Mouse (Mus musculus) forebrain, embryonic 12.5 days (tissue): ENCODE data around the gene Prpf40a. TPM values are rescaled to one million over a fixed set of nuclear protein-coding genes. Genes with fewer than 3 reads are reported as not detected.

Experiments
- ATAC-seq: fragments of 200-750 bp; cut with Nextera tagmentation; 2 replicates; pipeline ENCODE4 v1.8.0; 2017; ENCODE audit warnings: moderate TSS enrichment; ENCODE audit not compliant: low FRiP score
- H3K27ac ChIP-seq: fragments of 300-500 bp; sonication (generic); 2 replicates; pipeline ENCODE4 v1.5.1; 2016; ENCODE audit warnings: mild to moderate bottlenecking
- H3K27me3 ChIP-seq: fragments of 300-500 bp; sonication (generic); 2 replicates; pipeline ENCODE4 v1.6.1; 2016; ENCODE audit warnings: mild to moderate bottlenecking
- H3K36me3 ChIP-seq: fragments of 300-500 bp; sonication (generic); replicated peaks from 2 replicates; pipeline ENCODE4 v1.6.1; 2016; ENCODE audit warnings: mild to moderate bottlenecking
- H3K4me1 ChIP-seq: fragments of 300-500 bp; sonication (generic); 2 replicates; pipeline ENCODE4 v1.6.1; 2016
- H3K4me2 ChIP-seq: fragments of 300-500 bp; sonication (generic); 2 replicates; pipeline ENCODE4 v1.6.1; 2016; ENCODE audit warnings: mild to moderate bottlenecking, moderate library complexity
- H3K4me3 ChIP-seq: fragments of 300-500 bp; sonication (generic); replicated peaks from 2 replicates; pipeline ENCODE4 v1.5.1; 2016; ENCODE audit warnings: mild to moderate bottlenecking
- H3K9ac ChIP-seq: fragments of 300-500 bp; sonication (generic); 2 replicates; pipeline ENCODE4 v1.6.1; 2016; ENCODE audit warnings: mild to moderate bottlenecking
- H3K9me3 ChIP-seq: fragments of 300-500 bp; sonication (generic); 2 replicates; pipeline ENCODE4 v1.6.1; 2016
- WGBS: fragments of 180-500 bp; shearing (Covaris S2); methylation state at CpG from one replicate; pipeline ENCODE4 v1.1.7; 2016; 5-methylcytosine and 5-hydroxymethylcytosine counted together
- polyA plus RNA-seq: library from polyadenylated mRNA; unstranded; fragments of >200 nt; fragmentation: Nextera tagmentation; extraction: Ambion mirVana; gene quantifications from 2 replicates; pipeline ENCODE4 v1.2.1, GENCODE M21; 2016

Prpf40a gene
- polyA plus RNA-seq, 1 experiment from 2014 or later: 176 TPM

GRCm38 (mm10) chr2:53179876-53180275 lies 11.2 kb downstream of the Prpf40a start:
- no peak overlapping the region for H3K4me3 ChIP-seq
- no peaks in the 10 kb centered on the region; the same call in 1 of the 2 replicates for H3K4me1 ChIP-seq
- no peak for ATAC-seq
- peaks cover 10% of the 10 kb centered on the region for H3K36me3 ChIP-seq
- no peaks in the 10 kb centered on the region for H3K27me3 ChIP-seq
- no peak overlapping the region for H3K9ac ChIP-seq
- no peaks in the 10 kb centered on the region for H3K9me3 ChIP-seq
- no peak overlapping the region for H3K4me2 ChIP-seq
- H3K27ac ChIP-seq: no peak overlapping the region

GRCm38 (mm10) chr2:53178966-53179365 lies 12.1 kb downstream of the Prpf40a start:
- no peak overlapping the region for H3K27ac ChIP-seq
- peaks cover 16% of the 10 kb centered on the region for H3K36me3 ChIP-seq
- H3K4me1 ChIP-seq: no peaks in the 10 kb centered on the region; the same call in 1 of the 2 replicates
- ATAC-seq: no peak
- no peak overlapping the region for H3K4me3 ChIP-seq
- no peak overlapping the region for H3K4me2 ChIP-seq
- no peaks in the 10 kb centered on the region for H3K9me3 ChIP-seq
- H3K27me3 ChIP-seq: no peaks in the 10 kb centered on the region
- WGBS: 92% methylated on average over 3 of the region's 3 CpGs
- H3K9ac ChIP-seq: no peak overlapping the region

GRCm38 (mm10) chr2:53173966-53174365 lies 17.1 kb downstream of the Prpf40a start:
- H3K27me3 ChIP-seq: no peaks in the 10 kb centered on the region
- H3K27ac ChIP-seq: no peak overlapping the region
- ATAC-seq: no peak
- no peaks in the 10 kb centered on the region for H3K9me3 ChIP-seq
- H3K4me1 ChIP-seq: no peaks in the 10 kb centered on the region
- H3K4me3 ChIP-seq: no peak overlapping the region
- no peak overlapping the region for H3K4me2 ChIP-seq
- H3K9ac ChIP-seq: no peak overlapping the region
- peaks cover 23% of the 10 kb centered on the region for H3K36me3 ChIP-seq

GRCm38 (mm10) chr2:53146852-53147251 lies 44.2 kb downstream of the Prpf40a start:
- Histone ChIP-seq H3K36me3 (peaks cover 47% of the 10 kb centered on the region), H3K4me2 (no peak overlapping the region)
- ATAC-seq: no peak

GRCm38 (mm10) chr2:53131567-53131966 lies 59.5 kb downstream of the Prpf40a start:
- no peaks in the 10 kb centered on the region for H3K27me3 ChIP-seq
- H3K4me3 ChIP-seq: no peak overlapping the region
- ATAC-seq: no peak
- no peak overlapping the region for H3K9ac ChIP-seq
- no peak overlapping the region for H3K4me2 ChIP-seq
- no peak overlapping the region for H3K27ac ChIP-seq
- WGBS: 91% methylated on average over 9 of the region's 9 CpGs
- no peaks in the 10 kb centered on the region for H3K4me1 ChIP-seq
- H3K9me3 ChIP-seq: no peaks in the 10 kb centered on the region
- peaks cover 41% of the 10 kb centered on the region for H3K36me3 ChIP-seq

More at GRCm38 (mm10) chr2:53146852-53147251, 44.2 kb downstream of the Prpf40a start:
- no peaks in the 10 kb centered on the region for H3K27me3 ChIP-seq
- H3K4me3 ChIP-seq: no peak overlapping the region
- no peaks in the 10 kb centered on the region for H3K4me1 ChIP-seq
- H3K9me3 ChIP-seq: no peaks in the 10 kb centered on the region
- no peak overlapping the region for H3K27ac ChIP-seq
- no peak overlapping the region for H3K9ac ChIP-seq

- Histone ChIP-seq H3K27ac (no peak overlapping the region), H3K4me3 (no peak overlapping the region), H3K4me1 (no peaks in the 10 kb centered on the region), H3K27me3 (no peaks in the 10 kb centered on the region), H3K36me3 (peaks cover 54% of the 10 kb centered on the region), H3K9ac (no peak overlapping the region), H3K4me2 (no peak overlapping the region), H3K9me3 (no peaks in the 10 kb centered on the region)
- ATAC-seq: no peak
- 82% methylated on average over 6 of the region's 6 CpGs for WGBS
These were observed 62.0 kb downstream of the Prpf40a start for GRCm38 (mm10) chr2:53129070-53129469.

- H3K4me3 ChIP-seq: no peak overlapping the region
- no peak for ATAC-seq
- no peaks in the 10 kb centered on the region for H3K9me3 ChIP-seq
- no peak overlapping the region for H3K27ac ChIP-seq
- H3K4me2 ChIP-seq: no peak overlapping the region
- H3K36me3 ChIP-seq: peaks cover 50% of the 10 kb centered on the region
- H3K9ac ChIP-seq: no peak overlapping the region
- no peaks in the 10 kb centered on the region for H3K4me1 ChIP-seq
- H3K27me3 ChIP-seq: no peaks in the 10 kb centered on the region
- 85% methylated on average over 3 of the region's 3 CpGs for WGBS
These were observed 65.1 kb downstream of the Prpf40a start for GRCm38 (mm10) chr2:53125998-53126397.

- 77% methylated on average over 5 of the region's 5 CpGs for WGBS
- 0 out of 2 replicates have a peak, but pooled peaks have one; percentile 27 for ATAC-seq
These were observed 69.3 kb downstream of the Prpf40a start for GRCm38 (mm10) chr2:53121797-53122196.

GRCm38 (mm10) chr2:53108547-53108946 lies 82.5 kb downstream of the Prpf40a start:
- ATAC-seq: no peak
- Histone ChIP-seq H3K27me3 (no peaks in the 10 kb centered on the region), H3K9ac (no peak overlapping the region), H3K4me1 (no peaks in the 10 kb centered on the region), H3K9me3 (no peaks in the 10 kb centered on the region), H3K4me2 (no peak overlapping the region), H3K27ac (no peak overlapping the region), H3K36me3 (peaks cover 61% of the 10 kb centered on the region), H3K4me3 (no peak overlapping the region)
- WGBS: 85% methylated on average over 5 of the region's 5 CpGs

More at GRCm38 (mm10) chr2:53121797-53122196, 69.3 kb downstream of the Prpf40a start:
- H3K4me1 ChIP-seq: no peaks in the 10 kb centered on the region
- peaks cover 61% of the 10 kb centered on the region for H3K36me3 ChIP-seq
- H3K9me3 ChIP-seq: no peaks in the 10 kb centered on the region
- no peak overlapping the region for H3K27ac ChIP-seq
- H3K9ac ChIP-seq: no peak overlapping the region
- no peak overlapping the region for H3K4me3 ChIP-seq
- no peak overlapping the region for H3K4me2 ChIP-seq
- H3K27me3 ChIP-seq: no peaks in the 10 kb centered on the region

- Histone ChIP-seq H3K4me2 (no peak overlapping the region), H3K36me3 (peaks cover 65% of the 10 kb centered on the region), H3K9ac (no peak overlapping the region), H3K27ac (no peak overlapping the region), H3K4me3 (no peak overlapping the region), H3K9me3 (no peaks in the 10 kb centered on the region), H3K27me3 (no peaks in the 10 kb centered on the region), H3K4me1 (no peaks in the 10 kb centered on the region)
- WGBS: 95% methylated on average over 8 of the region's 8 CpGs
- no peak for ATAC-seq
These were observed 84.6 kb downstream of the Prpf40a start for GRCm38 (mm10) chr2:53106472-53106871.

GRCm38 (mm10) chr2:53106056-53106455 lies 85.0 kb downstream of the Prpf40a start:
- Histone ChIP-seq H3K27me3 (no peaks in the 10 kb centered on the region), H3K9me3 (no peaks in the 10 kb centered on the region), H3K4me1 (no peaks in the 10 kb centered on the region), H3K27ac (no peak overlapping the region), H3K36me3 (peaks cover 65% of the 10 kb centered on the region), H3K4me2 (no peak overlapping the region), H3K4me3 (no peak overlapping the region), H3K9ac (no peak overlapping the region)
- ATAC-seq: no peak
- WGBS: 89% methylated on average over 7 of the region's 7 CpGs

- no peaks in the 10 kb centered on the region for H3K27me3 ChIP-seq
- H3K4me1 ChIP-seq: no peaks in the 10 kb centered on the region
- H3K9ac ChIP-seq: no peak overlapping the region
- H3K4me2 ChIP-seq: no peak overlapping the region
- H3K27ac ChIP-seq: no peak overlapping the region
- H3K9me3 ChIP-seq: no peaks in the 10 kb centered on the region
- peaks cover 61% of the 10 kb centered on the region for H3K36me3 ChIP-seq
- ATAC-seq: no peak
- whole genome bisulfite sequencing: 95% methylated on average over 10 of the region's 10 CpGs
- no peak overlapping the region for H3K4me3 ChIP-seq
These were observed 85.7 kb downstream of the Prpf40a start for GRCm38 (mm10) chr2:53105408-53105807.

- Histone ChIP-seq H3K4me3 (no peak overlapping the region), H3K4me1 (no peaks in the 10 kb centered on the region), H3K9me3 (no peaks in the 10 kb centered on the region), H3K36me3 (peaks cover 45% of the 10 kb centered on the region), H3K9ac (no peak overlapping the region), H3K27ac (no peak overlapping the region), H3K4me2 (no peak overlapping the region), H3K27me3 (no peaks in the 10 kb centered on the region)
- 97% methylated on average over 2 of the region's 2 CpGs for WGBS
- no peak for ATAC-seq
These were observed 88.2 kb downstream of the Prpf40a start for GRCm38 (mm10) chr2:53102901-53103300.
